Mouse (Mus musculus): ENCODE measurements around the gene Prok1. TPM values are rescaled to one million over a fixed set of nuclear protein-coding genes. Genes with fewer than 3 reads are reported as not detected.

Prok1 gene
- total RNA-seq, 2 experiments from 2014 or later, result 0.50 to 1.2 TPM

DNA sequence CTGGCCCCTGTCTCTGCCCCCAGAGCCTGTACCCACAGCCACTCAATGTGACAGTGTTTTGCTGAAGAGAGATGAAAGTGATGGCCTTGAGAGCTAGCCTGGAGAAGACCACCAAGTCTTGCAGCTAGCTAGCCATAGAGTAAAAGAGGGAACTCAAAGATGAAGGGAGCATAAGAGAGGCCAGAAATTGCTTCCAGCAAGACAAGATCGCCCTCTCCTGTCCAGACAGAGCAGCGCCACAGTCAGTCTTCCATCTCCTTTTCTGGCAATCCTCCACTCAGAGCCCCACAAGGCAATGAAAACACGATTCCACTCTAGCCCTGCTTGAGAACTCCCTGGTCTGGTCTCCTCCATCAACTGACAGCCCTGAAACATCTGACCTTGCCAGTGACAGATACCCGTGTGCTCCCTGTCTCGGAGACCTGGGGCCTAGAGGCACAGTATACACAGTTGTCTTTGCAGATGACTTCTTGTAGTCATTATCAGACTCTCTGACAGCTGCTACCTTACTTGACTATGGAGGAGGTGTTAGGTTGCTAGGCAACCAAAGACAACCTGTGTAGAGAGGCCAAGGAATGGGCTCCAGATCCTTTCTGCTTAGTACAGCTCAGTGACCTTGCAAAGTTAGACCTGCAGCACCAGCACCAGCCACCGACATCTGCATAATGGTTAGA is 51.1 kb downstream of the Prok1 start:
- no peak for DNase-seq (ENCODE audit: low spot score in 2 of 2)

DNA sequence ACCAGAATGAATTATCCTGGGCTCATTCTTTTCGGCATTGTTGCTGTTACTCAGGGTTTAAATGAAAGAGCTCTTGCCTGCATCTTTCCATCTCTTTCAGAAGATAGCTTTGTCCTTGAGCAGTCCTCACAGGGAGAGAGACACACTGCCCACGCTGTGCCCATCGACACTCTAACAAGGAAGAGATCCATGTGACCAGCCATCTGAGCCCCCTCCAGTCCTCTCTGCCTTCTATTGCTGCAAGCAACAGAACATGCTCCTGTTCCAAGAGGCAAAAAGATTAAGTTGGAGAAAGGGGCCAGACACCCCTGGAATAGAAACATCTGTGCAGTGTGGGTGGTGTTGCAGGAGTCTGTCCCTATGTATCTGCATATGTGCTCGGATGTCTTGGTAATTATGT is 52.5 kb downstream of the Prok1 start:
- DNase-seq (ENCODE audit: low spot score in 2 of 2), result no peak

GRCm38 (mm10) chr3:107185597-107185996 is 53.9 kb downstream of the Prok1 start:
- DNase-seq (ENCODE audit: low spot score in 2 of 2), result no peak

GRCm38 (mm10) chr3:107183178-107183577 is 56.3 kb downstream of the Prok1 start:
- DNase-seq (ENCODE audit: low spot score in 2 of 2), result no peak

Other genes starting within 250 kb of the Prok1 start
- gene Kcna3, start 203.5 kb downstream of the Prok1 start, total RNA-seq (2021), result 1 to 10 TPM in 1 of 2 experiments, under 1 TPM in 1; 0.83 to 1.3 TPM
- 1 to 10 TPM in 1 of 2 experiments, under 1 TPM in 1; 0.66 to 1.1 TPM for gene Kcna2, start 138.6 kb downstream of the Prok1 start, total RNA-seq (2021)
- gene Kcna10, start 56.7 kb downstream of the Prok1 start, total RNA-seq (2021), result not detected
- under 1 TPM in 1 of 2 experiments, not detected in 1; 0.32 TPM for gene Cym, start 18.0 kb downstream of the Prok1 start, total RNA-seq (2021)
- gene A630076J17Rik, start 9.1 kb downstream of the Prok1 start, total RNA-seq (2021), result not detected
- gene Lamtor5, start 39.2 kb upstream of the Prok1 start, total RNA-seq (2021), result 10 to 100 TPM; 83.0 to 85.9 TPM
- gene Slc16a4, start 51.5 kb upstream of the Prok1 start, total RNA-seq (2021), result under 1 TPM; 0.35 to 0.53 TPM
- 10 to 100 TPM; 35.4 to 42.5 TPM for gene Rbm15, start 94.0 kb upstream of the Prok1 start, total RNA-seq (2021)
- 10 to 100 TPM in 1 of 2 experiments, 1 to 10 TPM in 1; 9.4 to 12.9 TPM for gene Kcnc4, start 219.8 kb upstream of the Prok1 start, total RNA-seq (2021)

Measured in adrenal gland, adult 18-20 months (tissue).